Mouse (Mus musculus): Measurements from ENCODE around the gene Trank1. TPM values are rescaled to one million over a fixed set of nuclear protein-coding genes. Genes with fewer than 3 reads are reported as not detected.

The Trank1 gene
- 0.10 and 0.13 TPM in 2 replicates for polyA plus RNA-seq (2015; fragmentation: Nextera tagmentation; extraction: Ambion mirVana)

DNA sequence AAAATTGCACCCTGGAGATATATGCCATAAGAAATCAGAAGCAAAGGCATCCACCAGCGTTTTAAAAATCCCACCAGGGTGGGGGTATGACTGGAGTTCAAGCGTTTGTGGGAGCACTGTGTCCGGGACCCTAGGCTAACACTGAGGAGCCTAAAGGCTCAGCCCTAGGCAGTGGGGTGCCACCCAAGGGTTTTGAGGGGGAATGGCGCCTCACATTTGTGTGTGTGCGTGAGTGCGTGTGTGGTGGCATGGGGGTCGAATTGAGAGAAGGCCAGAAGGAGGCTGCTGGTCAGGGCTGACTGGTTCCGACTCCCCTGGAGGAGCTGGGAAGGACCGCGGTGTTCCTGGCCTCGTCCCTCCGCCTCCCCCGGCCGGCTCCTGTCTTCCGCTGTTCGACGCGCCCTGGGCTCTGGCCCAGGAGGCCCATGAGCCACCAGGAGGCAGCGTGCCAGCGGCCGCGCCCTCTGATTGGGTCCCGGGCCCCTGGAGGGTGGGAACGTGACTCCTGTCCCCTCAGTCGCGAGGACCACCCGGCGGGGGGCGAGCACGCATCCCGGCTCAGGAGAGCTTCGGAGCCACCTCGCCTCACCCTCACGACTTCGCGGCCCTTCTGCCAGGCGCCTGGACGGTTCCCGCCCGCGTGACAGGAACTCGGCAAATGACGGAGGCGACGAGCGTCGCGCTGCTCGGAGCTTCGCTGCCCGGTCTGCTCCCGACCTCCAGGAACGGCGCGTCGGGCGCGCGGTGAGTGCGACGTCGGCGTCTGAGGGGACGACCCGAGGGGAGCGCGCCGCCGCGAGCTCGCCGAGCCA is at the start of gene Trank1:
Gene Trank1, plus strand, starts transcription at position 709 of the 812 bp plus-strand sequence.
- H3K27ac ChIP-seq: no peak within 1 kb of the TSS
- WGBS: 8% methylated on average over 72 of the region's 72 CpGs

GRCm38 (mm10) chr9:111267998-111268397 is 43.5 kb upstream of the Trank1 start:
- no peaks in the 10 kb centered on the region for H3K9me3 ChIP-seq
- H3K4me3 ChIP-seq (replicated peaks): no peak overlapping the region
- ATAC-seq (ENCODE audit: insufficient read depth, low FRiP score, low read depth): no peak
- H3K9ac ChIP-seq: no peak overlapping the region
- H3K4me1 ChIP-seq: 0 out of 2 replicates have a peak, but pooled peaks cover 5% of the 10 kb centered on the region
- H3K4me2 ChIP-seq: no peak overlapping the region
- WGBS: 94% methylated on average over 2 of the region's 2 CpGs
- H3K27ac ChIP-seq: no peak overlapping the region
- H3K27me3 ChIP-seq (replicated peaks): no peaks in the 10 kb centered on the region
- H3K36me3 ChIP-seq: no peaks in the 10 kb centered on the region

More for the DNA sequence above, at the start of gene Trank1:
- no peaks in the 10 kb centered on the region for H3K36me3 ChIP-seq
- no peak within 1 kb of the TSS for H3K9ac ChIP-seq
- peak within 1 kb of the TSS; percentile 74 for H3K4me2 ChIP-seq
- H3K4me3 ChIP-seq (replicated peaks): peak within 1 kb of the TSS; percentile 49
- peak; percentile 39; the same call in 1 of the 2 replicates for ATAC-seq (ENCODE audit: insufficient read depth, low FRiP score, low read depth)
- H3K4me1 ChIP-seq: peaks cover 17% of the 10 kb centered on the region
- peaks cover 48% of the 10 kb centered on the region for H3K27me3 ChIP-seq (replicated peaks)
- no peaks in the 10 kb centered on the region for H3K9me3 ChIP-seq

DNA sequence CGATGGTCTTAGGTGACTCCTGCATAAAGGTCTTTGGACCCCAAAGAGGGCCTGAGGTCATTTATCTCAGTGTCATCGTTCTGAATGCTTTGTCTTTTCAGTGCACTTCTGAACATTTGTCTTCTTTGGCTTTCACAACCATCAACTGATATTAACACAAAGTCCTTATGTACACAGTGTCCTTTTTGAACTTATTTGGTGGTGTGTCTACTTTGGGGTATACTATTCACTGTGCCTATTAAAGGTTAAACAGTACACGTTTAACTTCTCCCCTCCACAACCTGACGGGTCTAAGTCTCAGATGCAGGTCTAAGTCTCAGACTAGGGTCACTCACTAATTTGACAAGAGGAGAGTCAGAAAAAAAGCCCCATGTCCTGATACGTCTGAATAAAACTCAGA is 40.9 kb upstream of the Trank1 start:
- no peak for ATAC-seq (ENCODE audit: insufficient read depth, low FRiP score, low read depth)
- Histone ChIP-seq H3K4me1 (peaks cover 22% of the 10 kb centered on the region), H3K36me3 (no peaks in the 10 kb centered on the region), H3K27ac (peak overlapping the region; percentile 94; the same call in 1 of the 2 replicates), H3K4me3 (replicated peaks) (peak overlapping the region; percentile 76), H3K9me3 (no peaks in the 10 kb centered on the region), H3K27me3 (replicated peaks) (no peaks in the 10 kb centered on the region), H3K9ac (peak overlapping the region; percentile 56; the same call in 1 of the 2 replicates), H3K4me2 (peak overlapping the region; percentile 51)
- WGBS: 5% methylated on average over 5 of the region's 5 CpGs

DNA sequence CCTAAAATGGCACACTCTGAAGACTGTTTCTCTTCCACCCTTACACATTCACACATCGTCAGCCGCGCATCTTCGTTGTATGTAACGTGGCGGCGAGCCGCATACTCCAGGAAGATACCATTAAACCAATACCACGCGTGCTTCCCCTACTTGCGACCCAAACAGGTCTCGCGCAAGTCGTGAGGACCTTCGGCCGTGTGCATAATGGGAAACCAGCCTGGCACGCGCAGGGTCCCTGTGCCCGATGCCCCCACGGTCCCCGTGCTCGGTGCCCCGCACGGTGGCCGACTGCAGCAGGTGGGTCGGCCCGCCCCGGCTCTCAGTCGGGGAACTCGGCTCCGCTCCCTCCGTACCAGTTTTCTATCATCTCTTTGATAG is 40.5 kb upstream of the Trank1 start:
- no peaks in the 10 kb centered on the region for H3K9me3 ChIP-seq
- H3K36me3 ChIP-seq: no peaks in the 10 kb centered on the region
- peak overlapping the region; percentile 56 for H3K9ac ChIP-seq
- no peaks in the 10 kb centered on the region for H3K27me3 ChIP-seq (replicated peaks)
- peak overlapping the region; percentile 94 for H3K27ac ChIP-seq
- ATAC-seq (ENCODE audit: insufficient read depth, low FRiP score, low read depth): peak; percentile 23
- peak overlapping the region; percentile 51 for H3K4me2 ChIP-seq
- H3K4me1 ChIP-seq: peaks cover 22% of the 10 kb centered on the region
- peak overlapping the region; percentile 76 for H3K4me3 ChIP-seq (replicated peaks)
- WGBS: under 1% methylated on average over 32 of the region's 32 CpGs

DNA sequence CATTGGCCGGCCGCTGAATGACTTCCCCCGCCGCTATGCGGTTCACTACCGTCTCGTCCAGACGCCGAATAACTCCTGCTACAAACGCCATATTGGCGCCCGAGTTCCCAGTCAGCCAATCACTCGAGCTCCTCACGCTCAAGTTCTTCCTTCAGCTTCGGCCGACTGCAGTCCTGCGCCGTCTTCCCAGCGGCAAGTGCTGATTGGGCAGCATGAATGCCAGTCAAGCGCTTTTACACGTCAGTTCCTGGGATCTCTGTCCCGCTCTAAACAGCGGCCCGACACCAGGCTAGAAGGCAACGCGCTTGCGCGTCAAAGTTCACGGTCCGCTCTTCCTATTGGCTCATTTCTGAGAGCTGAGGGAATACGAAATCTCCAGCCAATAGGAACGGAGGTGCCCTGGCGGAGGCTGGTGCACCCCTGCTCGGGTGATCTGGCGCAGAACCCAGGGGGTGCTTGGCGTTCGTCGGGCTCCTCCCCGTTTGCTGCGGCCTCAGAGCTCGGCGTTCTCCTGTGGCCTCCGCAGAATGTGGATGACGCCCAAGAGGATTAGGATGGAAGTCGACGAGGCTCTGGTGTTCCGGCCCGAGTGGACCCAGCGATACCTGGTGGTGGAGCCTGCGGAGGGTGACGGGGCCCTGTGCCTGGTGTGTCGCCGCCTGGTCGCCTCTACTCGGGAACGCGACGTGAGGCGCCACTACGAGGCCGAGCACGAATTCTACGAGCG is 39.9 kb upstream of the Trank1 start, which contains the start of the genes Mlh1 and Epm2aip1:
Gene Mlh1, minus strand, starts transcription at position 358 of the 727 bp plus-strand sequence.
Gene Epm2aip1, plus strand, starts transcription at position 496 of the 727 bp plus-strand sequence.
- peak within 1 kb of the TSS; percentile 96 for H3K27ac ChIP-seq
- peak within 1 kb of the TSS; percentile 76 for H3K4me3 ChIP-seq (replicated peaks)
- peak within 1 kb of the TSS; percentile 64 for H3K4me2 ChIP-seq
- H3K4me1 ChIP-seq: peaks cover 25% of the 10 kb centered on the region
- peak within 1 kb of the TSS; percentile 87 for H3K9ac ChIP-seq
- WGBS: under 1% methylated on average over 64 of the region's 64 CpGs
- peak; percentile 99 for ATAC-seq (ENCODE audit: insufficient read depth, low FRiP score, low read depth)
- no peaks in the 10 kb centered on the region for H3K27me3 ChIP-seq (replicated peaks)
- no peaks in the 10 kb centered on the region for H3K9me3 ChIP-seq
- H3K36me3 ChIP-seq: no peaks in the 10 kb centered on the region

GRCm38 (mm10) chr9:111272356-111272755 is 39.2 kb upstream of the Trank1 start:
- no peaks in the 10 kb centered on the region for H3K27me3 ChIP-seq (replicated peaks)
- no peak for ATAC-seq (ENCODE audit: insufficient read depth, low FRiP score, low read depth)
- 8% methylated on average over 19 of the region's 19 CpGs for WGBS

DNA sequence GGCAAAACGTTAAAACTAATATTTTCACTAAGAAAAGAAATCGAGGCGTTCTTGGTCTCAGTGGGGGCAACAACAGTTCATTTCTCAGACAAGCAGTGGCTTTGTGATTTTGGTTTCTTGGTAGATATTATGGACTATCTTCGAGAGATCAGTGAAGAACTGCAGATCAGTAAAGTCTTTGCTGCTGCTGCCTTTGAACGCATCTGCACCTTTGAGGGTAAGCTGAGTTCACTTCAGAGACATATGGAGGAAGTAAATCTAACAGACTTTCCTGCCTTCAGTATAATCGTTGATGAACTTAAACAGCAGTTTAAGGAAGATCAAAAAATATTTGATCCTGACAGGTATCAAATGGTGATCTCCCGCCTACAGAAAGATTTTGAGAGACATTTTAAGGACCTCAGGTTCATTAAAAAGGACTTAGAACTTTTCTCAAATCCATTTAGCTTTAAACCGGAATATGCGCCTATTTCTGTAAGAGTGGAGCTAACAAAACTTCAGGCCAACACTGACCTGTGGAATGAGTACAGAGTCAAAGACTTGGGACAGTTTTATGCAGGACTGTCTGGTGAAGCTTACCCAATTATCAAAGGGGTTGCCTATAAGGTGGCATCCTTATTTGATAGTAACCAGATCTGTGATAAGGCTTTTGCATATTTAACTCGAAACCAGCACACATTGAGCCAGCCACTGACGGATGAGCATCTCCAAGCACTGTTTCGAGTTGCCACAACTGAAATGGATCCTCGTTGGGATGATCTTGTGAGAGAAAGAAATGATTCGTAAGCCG is 38.3 kb upstream of the Trank1 start:
- peaks cover 2% of the 10 kb centered on the region; the same call in 1 of the 2 replicates for H3K36me3 ChIP-seq
- H3K9ac ChIP-seq: 0 out of 2 replicates have a peak overlapping the region, but pooled peaks have one; percentile 87
- no peaks in the 10 kb centered on the region for H3K27me3 ChIP-seq (replicated peaks)
- H3K9me3 ChIP-seq: no peaks in the 10 kb centered on the region
- H3K4me3 ChIP-seq (replicated peaks): peak overlapping the region; percentile 76
- H3K27ac ChIP-seq: no peak overlapping the region
- peaks cover 25% of the 10 kb centered on the region for H3K4me1 ChIP-seq
- no peak for ATAC-seq (ENCODE audit: insufficient read depth, low FRiP score, low read depth)
- 58% methylated on average over 15 of the region's 15 CpGs for WGBS
- peak overlapping the region; percentile 64 for H3K4me2 ChIP-seq

More at GRCm38 (mm10) chr9:111272356-111272755, 39.2 kb upstream of the Trank1 start:
- H3K4me2 ChIP-seq: peak overlapping the region; percentile 64
- H3K4me3 ChIP-seq (replicated peaks): peak overlapping the region; percentile 76
- H3K9me3 ChIP-seq: no peaks in the 10 kb centered on the region
- no peaks in the 10 kb centered on the region for H3K36me3 ChIP-seq
- peak overlapping the region; percentile 96 for H3K27ac ChIP-seq
- H3K9ac ChIP-seq: peak overlapping the region; percentile 87
- H3K4me1 ChIP-seq: peaks cover 25% of the 10 kb centered on the region

DNA sequence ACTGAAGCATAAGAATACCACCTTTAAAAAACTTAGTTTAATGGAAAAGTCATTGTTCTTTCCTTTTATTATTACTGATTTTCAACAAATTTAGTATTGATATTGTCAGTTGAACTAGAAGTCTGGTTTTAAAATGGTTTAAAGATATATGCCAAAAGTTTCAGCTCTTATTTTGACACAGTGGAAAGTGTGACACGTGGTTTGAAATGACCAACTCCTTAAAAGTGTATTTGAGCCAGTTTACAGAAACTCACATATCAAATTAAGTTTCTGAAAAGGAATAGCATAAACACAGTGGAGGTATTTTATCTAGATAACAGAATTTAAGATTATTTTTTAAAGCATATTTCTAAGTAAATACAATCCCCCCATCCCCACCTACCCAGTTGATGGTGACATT is 37.6 kb upstream of the Trank1 start:
- Histone ChIP-seq H3K4me2 (peak overlapping the region; percentile 64), H3K36me3 (peaks cover 5% of the 10 kb centered on the region; the same call in 1 of the 2 replicates), H3K27ac (no peak overlapping the region), H3K9me3 (no peaks in the 10 kb centered on the region), H3K4me3 (replicated peaks) (no peak overlapping the region), H3K4me1 (peaks cover 25% of the 10 kb centered on the region), H3K27me3 (replicated peaks) (no peaks in the 10 kb centered on the region), H3K9ac (no peak overlapping the region)
- ATAC-seq (ENCODE audit: insufficient read depth, low FRiP score, low read depth): no peak
- WGBS: 73% methylated on average over 1 of the region's 1 CpGs

DNA sequence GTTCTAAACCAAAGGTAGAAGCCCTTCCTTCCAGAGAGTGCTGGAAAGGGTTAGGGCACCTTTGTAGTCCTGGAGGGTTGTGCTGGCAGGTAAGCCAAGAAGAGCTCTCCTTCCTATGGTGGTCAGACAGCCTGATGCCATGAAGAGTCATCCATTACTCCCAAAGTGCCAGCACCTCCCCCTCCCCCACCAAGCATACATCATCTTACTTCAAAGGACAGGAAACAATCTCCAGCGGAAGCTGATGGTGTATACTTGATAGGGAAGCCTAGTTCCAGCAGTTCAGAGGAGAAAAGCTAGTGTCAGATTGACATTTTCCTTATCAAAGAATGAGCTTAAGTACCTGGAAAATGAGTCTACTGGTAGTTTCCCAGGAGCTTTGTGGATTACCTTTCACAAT is 36.4 kb upstream of the Trank1 start:
- peak overlapping the region; percentile 18 for H3K4me3 ChIP-seq (replicated peaks)
- no peaks in the 10 kb centered on the region for H3K27me3 ChIP-seq (replicated peaks)
- no peak overlapping the region for H3K27ac ChIP-seq
- 25% methylated on average over 1 of the region's 1 CpGs for WGBS
- H3K4me1 ChIP-seq: peaks cover 25% of the 10 kb centered on the region
- ATAC-seq (ENCODE audit: insufficient read depth, low FRiP score, low read depth): no peak
- peaks cover 8% of the 10 kb centered on the region; the same call in 1 of the 2 replicates for H3K36me3 ChIP-seq
- no peaks in the 10 kb centered on the region for H3K9me3 ChIP-seq
- peak overlapping the region; percentile 64 for H3K4me2 ChIP-seq
- H3K9ac ChIP-seq: no peak overlapping the region

DNA sequence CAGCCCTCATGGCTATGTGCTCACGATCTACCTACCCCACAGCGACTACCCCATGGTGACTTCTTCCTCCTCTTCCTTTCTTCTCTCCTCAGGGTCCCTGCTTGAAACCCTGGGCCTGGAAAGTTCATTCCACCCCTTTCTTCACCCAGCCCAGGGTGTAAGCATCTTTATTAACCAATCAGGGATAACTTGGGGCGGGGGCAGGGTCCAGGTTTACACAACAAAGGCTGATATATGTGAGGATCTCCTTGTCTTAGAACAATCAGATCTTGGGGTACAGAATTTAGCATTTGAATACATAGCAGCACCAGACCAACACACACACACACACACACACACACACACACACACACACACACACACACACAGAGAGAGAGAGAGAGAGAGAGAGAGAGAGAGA is 26.5 kb upstream of the Trank1 start:
- no peaks in the 10 kb centered on the region for H3K9me3 ChIP-seq
- H3K4me3 ChIP-seq (replicated peaks): no peak overlapping the region
- H3K27ac ChIP-seq: no peak overlapping the region
- H3K36me3 ChIP-seq: no peaks in the 10 kb centered on the region
- 0 out of 2 replicates have a peak, but pooled peaks cover 2% of the 10 kb centered on the region for H3K4me1 ChIP-seq
- 53% methylated on average over 3 of the region's 3 CpGs for WGBS
- no peak for ATAC-seq (ENCODE audit: insufficient read depth, low FRiP score, low read depth)
- H3K9ac ChIP-seq: no peak overlapping the region
- no peaks in the 10 kb centered on the region for H3K27me3 ChIP-seq (replicated peaks)
- no peak overlapping the region for H3K4me2 ChIP-seq

DNA sequence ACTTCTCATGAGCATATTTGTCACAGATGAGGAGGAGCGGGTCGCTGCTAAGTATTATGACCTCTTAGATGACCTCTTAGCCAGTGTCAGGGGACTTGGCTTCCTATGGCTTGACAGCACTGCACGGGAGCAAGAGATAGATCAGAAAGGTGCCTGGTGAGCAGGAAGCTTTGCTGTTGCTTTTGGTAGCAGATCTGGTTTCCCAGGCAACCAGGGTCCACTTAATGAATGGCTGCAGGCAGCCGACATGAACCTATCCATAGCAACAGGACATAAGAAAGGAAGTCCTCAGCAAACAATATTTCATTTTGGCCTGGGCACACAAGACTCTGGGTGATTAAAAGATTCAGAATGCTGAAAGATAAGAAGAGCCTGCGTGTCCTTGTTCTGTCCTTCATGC is 25.9 kb upstream of the Trank1 start:
- no peaks in the 10 kb centered on the region for H3K9me3 ChIP-seq
- 17% methylated on average over 5 of the region's 5 CpGs for WGBS
- no peaks in the 10 kb centered on the region for H3K27me3 ChIP-seq (replicated peaks)
- H3K36me3 ChIP-seq: no peaks in the 10 kb centered on the region
- H3K27ac ChIP-seq: no peak overlapping the region
- H3K4me2 ChIP-seq: no peak overlapping the region
- no peak overlapping the region for H3K9ac ChIP-seq
- no peak overlapping the region for H3K4me3 ChIP-seq (replicated peaks)
- ATAC-seq (ENCODE audit: insufficient read depth, low FRiP score, low read depth): no peak
- 0 out of 2 replicates have a peak, but pooled peaks cover 2% of the 10 kb centered on the region for H3K4me1 ChIP-seq

Measured in stomach, embryonic 15.5 days (tissue).